Mouse (Mus musculus): ENCODE measurements at regions not wholly inside any gene's neighbourhood (a gene's known extent, or its start where the extent isn't known, plus 50 kb on each side); places are given as distances from the start of the nearest gene placed in this dataset.

GRCm38 (mm10) chr2:170219161-170219581, 71.3 kb upstream of the Zfp217 start:
- ATAC-seq (ENCODE audit: low FRiP score) (no peak), DNase-seq (ENCODE audit: low spot score) (no peak)
- WGBS: 2% methylated on average over 11 of the region's 11 CpGs
- peaks cover 6% of the 10 kb centered on the region; the same call in 1 of the 2 replicates for H3K4me1 ChIP-seq (ENCODE audit: insufficient read depth, low read length)
- H3K9ac ChIP-seq (replicated peaks; ENCODE audit: low read length, poor library complexity, severe bottlenecking): no peak overlapping the region
- peak overlapping the region; percentile 31 for H3K4me3 ChIP-seq (ENCODE audit: low read depth, low read length)
- H3K9me3 ChIP-seq (ENCODE audit: low read length): no peaks in the 10 kb centered on the region
- H3K4me2 ChIP-seq (ENCODE audit: low read depth, low read length, poor library complexity, severe bottlenecking): peak overlapping the region; percentile 58
- peak overlapping the region; percentile 74 for H3K27ac ChIP-seq (ENCODE audit: low read depth, low read length)
- H3K27me3 ChIP-seq (ENCODE audit: insufficient read depth, low read length): no peaks in the 10 kb centered on the region
- no peaks in the 10 kb centered on the region for H3K36me3 ChIP-seq (ENCODE audit: insufficient read depth, low read length)
- no peak for TF ChIP-seq CTCF (IDR thresholded peaks at IDR 0.05)

DNA sequence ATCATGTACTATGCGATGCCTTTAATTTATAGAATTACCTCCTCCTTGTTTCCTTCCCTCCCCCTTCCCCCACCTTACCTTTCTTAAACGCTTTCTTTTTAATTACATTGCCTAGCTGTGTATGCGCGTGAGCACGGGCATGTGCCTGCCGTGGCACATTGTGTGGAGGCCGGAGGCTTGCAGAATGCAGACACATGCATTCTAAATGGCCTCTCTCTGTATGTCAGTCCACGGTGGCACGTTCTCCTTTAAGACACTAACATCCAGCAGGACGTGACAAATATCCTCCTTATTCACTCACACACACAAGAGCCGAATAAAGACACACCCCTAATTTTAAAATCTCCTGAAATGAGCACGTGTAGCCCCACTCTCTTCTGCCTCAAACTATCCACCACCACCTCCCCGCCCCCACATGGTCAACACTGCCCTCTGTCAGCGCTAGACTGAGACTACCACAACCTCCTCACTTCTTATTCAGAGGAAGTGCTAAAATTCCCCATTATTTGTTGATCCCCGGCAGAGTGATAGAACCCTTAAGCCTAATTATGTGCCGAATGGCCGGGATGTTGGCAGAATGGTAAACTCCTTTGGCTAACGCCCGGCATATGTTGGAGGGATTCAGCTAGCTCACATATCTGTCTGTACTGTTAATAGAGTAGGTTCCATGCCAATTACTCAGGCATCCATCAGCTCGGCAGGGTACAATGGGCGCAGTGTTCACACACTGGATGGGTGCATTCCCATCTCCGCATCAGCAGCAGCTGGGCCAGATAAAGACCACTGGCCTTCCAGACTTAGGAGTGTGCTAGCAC, 70.5 kb upstream of the Zfp217 start:
- Histone ChIP-seq H3K36me3 (ENCODE audit: insufficient read depth, low read length) (no peaks in the 10 kb centered on the region), H3K4me1 (ENCODE audit: insufficient read depth, low read length) (peaks cover 6% of the 10 kb centered on the region; the same call in 1 of the 2 replicates), H3K9ac (replicated peaks; ENCODE audit: low read length, poor library complexity, severe bottlenecking) (no peak overlapping the region), H3K9me3 (ENCODE audit: low read length) (no peaks in the 10 kb centered on the region), H3K27me3 (ENCODE audit: insufficient read depth, low read length) (no peaks in the 10 kb centered on the region), H3K4me2 (ENCODE audit: low read depth, low read length, poor library complexity, severe bottlenecking) (peak overlapping the region; percentile 58), H3K27ac (ENCODE audit: low read depth, low read length) (peak overlapping the region; percentile 74), H3K4me3 (ENCODE audit: low read depth, low read length) (peak overlapping the region; percentile 6; the same call in 1 of the 2 replicates)
- WGBS: 7% methylated on average over 22 of the region's 22 CpGs
- DNase-seq (ENCODE audit: low spot score): peak; percentile 78
- TF ChIP-seq CTCF (IDR thresholded peaks at IDR 0.05): peak; percentile 72
- peak; percentile 80 for ATAC-seq (ENCODE audit: low FRiP score)

GRCm38 (mm10) chr2:170216311-170216710, 68.4 kb upstream of the Zfp217 start:
- WGBS: 88% methylated on average over 7 of the region's 7 CpGs
- DNase-seq (ENCODE audit: low spot score): no peak
- Histone ChIP-seq H3K27me3 (ENCODE audit: insufficient read depth, low read length) (no peaks in the 10 kb centered on the region), H3K36me3 (ENCODE audit: insufficient read depth, low read length) (no peaks in the 10 kb centered on the region), H3K9me3 (ENCODE audit: low read length) (no peaks in the 10 kb centered on the region), H3K4me2 (ENCODE audit: low read depth, low read length, poor library complexity, severe bottlenecking) (no peak overlapping the region), H3K9ac (replicated peaks; ENCODE audit: low read length, poor library complexity, severe bottlenecking) (no peak overlapping the region), H3K27ac (ENCODE audit: low read depth, low read length) (no peak overlapping the region), H3K4me3 (ENCODE audit: low read depth, low read length) (no peak overlapping the region), H3K4me1 (ENCODE audit: insufficient read depth, low read length) (peaks cover 6% of the 10 kb centered on the region; the same call in 1 of the 2 replicates)
- no peak for ATAC-seq (ENCODE audit: low FRiP score)
- TF ChIP-seq CTCF (IDR thresholded peaks at IDR 0.05): no peak

- ATAC-seq (ENCODE audit: low FRiP score): no peak
- H3K4me3 ChIP-seq (ENCODE audit: low read depth, low read length): no peak overlapping the region
- no peaks in the 10 kb centered on the region for H3K27me3 ChIP-seq (ENCODE audit: insufficient read depth, low read length)
- no peaks in the 10 kb centered on the region for H3K36me3 ChIP-seq (ENCODE audit: insufficient read depth, low read length)
- H3K9ac ChIP-seq (replicated peaks; ENCODE audit: low read length, poor library complexity, severe bottlenecking): no peak overlapping the region
- H3K27ac ChIP-seq (ENCODE audit: low read depth, low read length): no peak overlapping the region
- H3K9me3 ChIP-seq (ENCODE audit: low read length): no peaks in the 10 kb centered on the region
- 84% methylated on average over 12 of the region's 12 CpGs for WGBS
- no peak for TF ChIP-seq CTCF (IDR thresholded peaks at IDR 0.05)
- no peak overlapping the region for H3K4me2 ChIP-seq (ENCODE audit: low read depth, low read length, poor library complexity, severe bottlenecking)
- H3K4me1 ChIP-seq (ENCODE audit: insufficient read depth, low read length): no peaks in the 10 kb centered on the region
- no peak for DNase-seq (ENCODE audit: low spot score)
These were observed 61.2 kb upstream of the Zfp217 start for GRCm38 (mm10) chr2:170209121-170209520.

- Histone ChIP-seq H3K9me3 (ENCODE audit: low read length) (no peaks in the 10 kb centered on the region), H3K27me3 (ENCODE audit: insufficient read depth, low read length) (no peaks in the 10 kb centered on the region), H3K9ac (replicated peaks; ENCODE audit: low read length, poor library complexity, severe bottlenecking) (no peak overlapping the region), H3K4me2 (ENCODE audit: low read depth, low read length, poor library complexity, severe bottlenecking) (no peak overlapping the region), H3K36me3 (ENCODE audit: insufficient read depth, low read length) (no peaks in the 10 kb centered on the region), H3K4me3 (ENCODE audit: low read depth, low read length) (no peak overlapping the region), H3K4me1 (ENCODE audit: insufficient read depth, low read length) (no peaks in the 10 kb centered on the region), H3K27ac (ENCODE audit: low read depth, low read length) (no peak overlapping the region)
- DNase-seq (ENCODE audit: low spot score) (no peak), ATAC-seq (ENCODE audit: low FRiP score) (no peak)
- TF ChIP-seq CTCF (IDR thresholded peaks at IDR 0.05): 0 out of 2 replicates have a peak, but pooled peaks have one; percentile 34
- 79% methylated on average over 7 of the region's 7 CpGs for WGBS
These were observed 60.0 kb upstream of the Zfp217 start for GRCm38 (mm10) chr2:170207878-170208277.

DNA sequence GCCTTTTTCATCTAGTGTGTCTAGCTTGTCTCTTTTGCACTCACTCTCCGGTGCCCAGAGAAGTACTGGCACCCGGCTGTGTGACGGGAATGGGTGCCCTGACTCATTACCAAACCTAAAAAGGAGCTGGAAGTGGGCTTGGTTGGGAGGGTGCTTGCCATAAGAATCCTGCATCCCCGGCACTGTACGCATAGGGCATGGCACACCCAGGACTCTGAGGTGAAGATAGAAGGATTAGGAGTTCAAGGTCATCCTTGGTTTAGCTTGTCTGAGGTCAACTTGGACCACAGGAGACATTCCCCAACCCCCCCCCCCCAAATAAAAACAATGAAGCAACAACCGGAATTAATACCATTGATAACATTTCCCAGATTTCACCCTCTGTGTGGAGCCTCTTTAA, 59.5 kb upstream of the Zfp217 start:
- H3K27me3 ChIP-seq (ENCODE audit: insufficient read depth, low read length): no peaks in the 10 kb centered on the region

More for the DNA sequence above, 59.5 kb upstream of the Zfp217 start:
- no peak for DNase-seq (ENCODE audit: low spot score)
- Histone ChIP-seq H3K9me3 (ENCODE audit: low read length) (no peaks in the 10 kb centered on the region), H3K4me3 (ENCODE audit: low read depth, low read length) (no peak overlapping the region), H3K4me1 (ENCODE audit: insufficient read depth, low read length) (no peaks in the 10 kb centered on the region), H3K36me3 (ENCODE audit: insufficient read depth, low read length) (no peaks in the 10 kb centered on the region), H3K4me2 (ENCODE audit: low read depth, low read length, poor library complexity, severe bottlenecking) (no peak overlapping the region), H3K27ac (ENCODE audit: low read depth, low read length) (no peak overlapping the region), H3K9ac (replicated peaks; ENCODE audit: low read length, poor library complexity, severe bottlenecking) (no peak overlapping the region)
- TF ChIP-seq CTCF (IDR thresholded peaks at IDR 0.05): no peak
- ATAC-seq (ENCODE audit: low FRiP score): no peak
- WGBS: 95% methylated on average over 6 of the region's 6 CpGs

Measured in midbrain, postnatal 0 days (tissue).